ENCODE assay signal across 13 mouse cellular contexts in the genomic region with DNA sequence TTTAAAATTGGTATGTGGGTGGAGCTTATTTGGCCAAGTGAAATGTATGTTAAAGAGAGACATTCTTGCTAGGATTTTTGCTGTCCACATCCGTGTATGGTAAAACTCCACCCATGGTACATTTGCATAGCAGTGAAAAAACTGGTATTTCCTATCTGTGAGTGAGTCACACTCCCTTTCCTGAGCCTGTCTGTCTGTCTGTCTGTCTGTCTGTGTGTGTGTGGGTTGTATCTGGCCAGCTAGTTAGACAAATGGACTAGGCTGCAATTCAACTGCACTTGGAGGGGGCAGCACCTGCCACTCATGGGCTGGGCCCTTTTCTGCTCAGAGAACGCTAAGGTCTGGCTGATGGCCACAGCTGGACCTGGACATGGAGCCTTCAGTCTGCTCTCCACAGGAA.
DNase-seq lines count a peak whose midpoint lies in the region; ATAC-seq and TF ChIP-seq lines count a peak whose summit lies in the region.
"Had no signal": no experiment of that assay in that cellular context is flagged by ENCODE, and none has a peak within 500 bp of the region (broad histone marks: within the 10 kb centered on the region; RNA-seq: fewer than 3 reads in every experiment).

No protein-coding gene starts in this region.

- 51% methylated on average over 2 of the region's 2 CpGs for WGBS in heart, embryonic 11.5 days (ENCODE audit: insufficient replicate concordance)
- WGBS in intestine, embryonic 14.5 days = 75% methylated on average over 2 of the region's 2 CpGs
- 49% methylated on average over 2 of the region's 2 CpGs for WGBS in liver, postnatal 0 days (ENCODE audit: insufficient replicate concordance)

- no peak for ATAC-seq in heart, embryonic 11.5 days (replicated peaks; ENCODE audit: insufficient number of reproducible peaks, low FRiP score, low TSS enrichment)
- peak; percentile 56; the same call in 1 of the 2 replicates for ATAC-seq in intestine, embryonic 14.5 days (replicated peaks; ENCODE audit: low FRiP score, low TSS enrichment, low read depth)
- ATAC-seq in liver, postnatal 0 days = no peak
- ATAC-seq: CD4-positive, CD25-positive, alpha-beta regulatory T cell, adult 4 months had no signal

- TF ChIP-seq EP300 in liver, postnatal 0 days (IDR thresholded peaks at IDR 0.05; ENCODE audit: low read depth) = no peak

- no peaks in the 10 kb centered on the region for H3K9me3 ChIP-seq in heart, embryonic 11.5 days (replicated peaks; ENCODE audit: control insufficient read depth, low read length)
- H3K9me3 ChIP-seq in ES-E14 (ENCODE audit: control insufficient read depth, insufficient read depth, low read depth, low read length) = no peaks in the 10 kb centered on the region
- H3K9me3 ChIP-seq in intestine, embryonic 14.5 days (ENCODE audit: control insufficient read depth, low read length) = no peaks in the 10 kb centered on the region
- H3K9me3 ChIP-seq in liver, postnatal 0 days (ENCODE audit: low read length) = no peaks in the 10 kb centered on the region
- H3K9me3 ChIP-seq: liver, embryonic 15.5 days had no signal

- no peak for TF ChIP-seq CTCF in liver, postnatal 0 days (IDR thresholded peaks at IDR 0.05; ENCODE audit: low read depth)

- DNase-seq in heart, postnatal 4 days = peak; percentile 14
- DNase-seq in 416B (ENCODE audit: low read depth) (peak; percentile 54), ES-E14 (ENCODE audit: low read depth, low spot score) (no peak)
- no peak for DNase-seq in intestine, embryonic 14.5 days (ENCODE audit: low spot score)
- DNase-seq in liver, postnatal 0 days = no peak
- DNase-seq in layer of hippocampus, adult 8-10 months (ENCODE audit: low spot score in 2 of 2) = no peak
- DNase-seq: adrenal gland, adult 8-10 months; cerebellum, adult 8-10 months; kidney, adult 9 months had no signal

- H3K4me3 ChIP-seq in heart, embryonic 11.5 days (ENCODE audit: low read depth, low read length) = no peak overlapping the region
- no peak overlapping the region for H3K4me3 ChIP-seq in ES-E14 (ENCODE audit: insufficient read depth in 1 of 2, low read depth in 1 of 2, low read length in 2 of 2, poor library complexity in 1 of 2, severe bottlenecking in 1 of 2)
- H3K4me3 ChIP-seq in intestine, embryonic 14.5 days (ENCODE audit: low read depth, low read length) = no peak overlapping the region
- H3K4me3 ChIP-seq in liver, postnatal 0 days (ENCODE audit: low read depth, low read length) = no peak overlapping the region
- H3K4me3 ChIP-seq: layer of hippocampus, adult 2 months; liver, embryonic 15.5 days had no signal

- no peak overlapping the region for H3K9ac ChIP-seq in heart, embryonic 11.5 days (ENCODE audit: low read depth, low read length)
- H3K9ac ChIP-seq in ES-E14 (ENCODE audit: insufficient read depth, low read depth, low read length, poor library complexity, severe bottlenecking) = peak overlapping the region; percentile 10; the same call in 1 of the 2 replicates
- no peak overlapping the region for H3K9ac ChIP-seq in intestine, embryonic 14.5 days (ENCODE audit: low read length)
- no peak overlapping the region for H3K9ac ChIP-seq in liver, postnatal 0 days (replicated peaks)
- H3K9ac ChIP-seq: liver, embryonic 15.5 days had no signal

- in situ Hi-C loops in ES-E14 (cut with MboI; ENCODE audit: low sequenced_read_pairs in 2 of 2, unreplicated experiment in 2 of 2) = no loop called here

- no peaks in the 10 kb centered on the region for H3K36me3 ChIP-seq in heart, embryonic 11.5 days (ENCODE audit: control insufficient read depth, insufficient read depth, low read length)
- H3K36me3 ChIP-seq in ES-E14 (ENCODE audit: control insufficient read depth, insufficient read depth, low read length, poor library complexity, severe bottlenecking) = no peaks in the 10 kb centered on the region
- H3K36me3 ChIP-seq in intestine, embryonic 14.5 days (ENCODE audit: control insufficient read depth, insufficient read depth, low read length) = no peaks in the 10 kb centered on the region
- H3K36me3 ChIP-seq in liver, postnatal 0 days (replicated peaks; ENCODE audit: insufficient read depth, low read length) = no peaks in the 10 kb centered on the region
- H3K36me3 ChIP-seq: liver, embryonic 15.5 days had no signal

- no peak overlapping the region for H3K27ac ChIP-seq in heart, embryonic 11.5 days (ENCODE audit: low read depth, low read length)
- H3K27ac ChIP-seq in ES-E14 (ENCODE audit: insufficient read depth, low read depth, low read length, poor library complexity, severe bottlenecking) = peak overlapping the region; percentile 55; the same call in 1 of the 2 replicates
- H3K27ac ChIP-seq in intestine, embryonic 14.5 days (ENCODE audit: low read depth) = no peak overlapping the region
- H3K27ac ChIP-seq in liver, postnatal 0 days (ENCODE audit: low read depth) = no peak overlapping the region
- H3K27ac ChIP-seq: layer of hippocampus, adult 2 months; liver, embryonic 15.5 days had no signal

- H3K4me2 ChIP-seq in heart, embryonic 11.5 days = no peak overlapping the region
- H3K4me2 ChIP-seq in intestine, embryonic 14.5 days (ENCODE audit: low read length) = no peak overlapping the region
- H3K4me2 ChIP-seq in liver, postnatal 0 days (ENCODE audit: low read depth, low read length) = no peak overlapping the region
- H3K4me2 ChIP-seq: liver, embryonic 15.5 days had no signal

- H3K4me1 ChIP-seq in heart, embryonic 11.5 days (ENCODE audit: control insufficient read depth, insufficient read depth, low read length) = peaks cover 17% of the 10 kb centered on the region
- H3K4me1 ChIP-seq in ES-E14 (ENCODE audit: control insufficient read depth in 2 of 2, insufficient read depth in 2 of 2, low read length in 2 of 2, poor library complexity in 1 of 2) = peaks cover 5 to 16% of the 10 kb centered on the region in 2 experiments
- 0 out of 2 replicates have a peak, but pooled peaks cover 5% of the 10 kb centered on the region for H3K4me1 ChIP-seq in intestine, embryonic 14.5 days (replicated peaks; ENCODE audit: control insufficient read depth, insufficient read depth, low read length)
- H3K4me1 ChIP-seq in liver, postnatal 0 days (ENCODE audit: insufficient read depth) = no peaks in the 10 kb centered on the region
- H3K4me1 ChIP-seq: liver, embryonic 15.5 days had no signal

- H3K27me3 ChIP-seq in heart, embryonic 11.5 days (ENCODE audit: control insufficient read depth, insufficient read depth, low read length) = no peaks in the 10 kb centered on the region
- no peaks in the 10 kb centered on the region for H3K27me3 ChIP-seq in intestine, embryonic 14.5 days (replicated peaks; ENCODE audit: control insufficient read depth, insufficient read depth, low read length)
- H3K27me3 ChIP-seq in liver, postnatal 0 days (ENCODE audit: insufficient read depth, low read length) = no peaks in the 10 kb centered on the region
- H3K27me3 ChIP-seq: liver, embryonic 15.5 days had no signal

TF ChIP-seq in ES-E14, 5 proteins besides CTCF, POLR2A, EP300 and RAD21:
- TF ChIP-seq ZC3H11A (IDR thresholded peaks at IDR 0.05; ENCODE audit: borderline replicate concordance, low read depth, low read length) (no peak), ZNF384 (IDR thresholded peaks at IDR 0.05; ENCODE audit: low read depth, low read length) (no peak), HCFC1 (IDR thresholded peaks at IDR 0.05; ENCODE audit: borderline replicate concordance, insufficient read depth, low read length) (no peak), MAFK (IDR thresholded peaks at IDR 0.05; ENCODE audit: insufficient read depth, low read depth, low read length) (no peak), CHD2 (IDR thresholded peaks at IDR 0.05; ENCODE audit: low read depth, low read length) (no peak)

Comparison
In these comparisons a context has a peak if more than half of its experiments do, and no peak if none do; other contexts are left out.
1. DNase-seq: peak in heart, postnatal 4 days (single experiment) and 416B (single experiment); none in ES-E14 (single experiment), intestine, embryonic 14.5 days (single experiment), liver, postnatal 0 days (single experiment) and layer of hippocampus, adult 8-10 months (0 of 2).